Mouse (Mus musculus): Measurements from ENCODE around the gene Asap2. TPM values are rescaled to one million over a fixed set of nuclear protein-coding genes. Genes with fewer than 3 reads are reported as not detected.

Gene Asap2
- polyA plus RNA-seq, 1 experiment from 2014 or later = 6.1 TPM

DNA sequence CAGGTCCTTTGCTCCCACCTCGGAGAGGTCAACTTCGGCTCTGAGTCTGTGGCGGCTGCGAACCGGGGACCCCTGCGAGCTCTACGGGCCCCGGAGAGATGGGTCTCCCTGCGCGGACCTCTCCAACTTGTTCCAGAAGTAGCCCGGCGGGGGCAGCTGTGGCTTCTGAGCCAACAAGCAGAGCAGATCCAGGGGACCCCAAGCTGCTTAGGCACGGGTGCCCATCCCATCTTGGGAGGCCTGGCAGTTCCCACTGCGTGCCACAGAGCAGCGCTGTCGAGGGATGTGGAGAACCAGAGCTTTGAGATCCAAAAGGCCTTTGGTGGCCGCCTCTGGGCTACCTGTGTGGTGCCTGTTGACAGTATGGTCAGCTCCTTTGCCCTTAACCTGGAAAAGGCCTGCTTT is 122.2 kb downstream of the Asap2 start:
- ATAC-seq (replicated peaks; ENCODE audit: insufficient number of reproducible peaks, insufficient read depth, low FRiP score, low read depth) = no peak
- under 1% methylated on average over 17 of the region's 17 CpGs for WGBS

DNA sequence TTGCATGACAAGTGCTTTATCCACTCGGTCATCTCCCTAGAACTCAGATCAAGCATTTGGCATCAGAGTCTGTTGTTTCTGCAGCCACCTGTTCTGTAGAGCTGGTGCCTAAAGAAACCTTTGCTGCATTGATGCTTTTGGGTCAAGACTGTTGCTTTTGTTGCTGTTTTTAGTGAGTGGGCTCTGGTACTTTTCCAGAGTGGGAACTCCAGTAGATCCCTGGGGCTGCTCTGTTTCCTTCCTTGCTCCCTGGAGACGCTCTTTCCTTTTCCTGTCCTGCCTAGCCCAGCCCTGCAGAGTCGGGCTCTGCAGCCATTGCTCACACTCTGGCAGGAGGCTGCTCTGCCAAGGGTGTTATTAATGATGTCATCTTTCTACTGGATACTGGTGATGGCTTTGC is 129.2 kb downstream of the Asap2 start:
- WGBS = 48% methylated on average over 3 of the region's 3 CpGs
- Histone ChIP-seq H3K4me2 (no peak overlapping the region), H3K27me3 (no peaks in the 10 kb centered on the region), H3K4me3 (no peak overlapping the region), H3K9me3 (replicated peaks) (no peaks in the 10 kb centered on the region), H3K36me3 (no peaks in the 10 kb centered on the region), H3K27ac (peak overlapping the region; percentile 6; the same call in 1 of the 2 replicates), H3K4me1 (replicated peaks) (peaks cover 10% of the 10 kb centered on the region), H3K9ac (no peak overlapping the region)
- ATAC-seq (replicated peaks; ENCODE audit: insufficient number of reproducible peaks, insufficient read depth, low FRiP score, low read depth) = 0 out of 2 replicates have a peak, but pooled peaks have one; percentile 35

More for the DNA sequence above, 122.2 kb downstream of the Asap2 start:
- no peaks in the 10 kb centered on the region for H3K27me3 ChIP-seq
- H3K4me3 ChIP-seq = peak overlapping the region; percentile 90
- H3K9ac ChIP-seq = peak overlapping the region; percentile 80
- peaks cover 6% of the 10 kb centered on the region; the same call in 1 of the 2 replicates for H3K4me1 ChIP-seq (replicated peaks)
- H3K27ac ChIP-seq = peak overlapping the region; percentile 75
- H3K36me3 ChIP-seq = no peaks in the 10 kb centered on the region
- H3K4me2 ChIP-seq = peak overlapping the region; percentile 79
- H3K9me3 ChIP-seq (replicated peaks) = no peaks in the 10 kb centered on the region

DNA sequence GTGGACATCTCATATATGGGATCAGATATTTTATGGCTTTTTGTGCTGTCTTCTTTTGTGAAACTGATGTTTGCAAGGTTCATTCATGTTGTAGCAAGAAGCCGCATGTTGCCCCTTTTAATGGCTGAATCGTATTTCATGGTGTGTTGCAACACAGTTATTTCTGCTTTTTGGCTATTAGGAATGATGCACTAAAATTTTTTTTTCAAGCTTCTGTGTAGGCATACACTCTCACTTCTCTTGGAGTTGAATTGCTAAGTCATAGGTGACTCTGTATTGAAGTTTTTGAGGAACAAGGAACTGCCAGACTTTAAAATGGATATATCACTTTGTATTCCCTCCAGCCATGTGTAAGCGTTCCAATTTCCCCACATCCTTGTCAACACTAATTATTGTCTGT is 132.6 kb downstream of the Asap2 start:
- Histone ChIP-seq H3K27me3 (no peaks in the 10 kb centered on the region), H3K4me1 (replicated peaks) (peaks cover 19% of the 10 kb centered on the region), H3K9me3 (replicated peaks) (no peaks in the 10 kb centered on the region), H3K4me2 (no peak overlapping the region), H3K4me3 (no peak overlapping the region), H3K9ac (no peak overlapping the region), H3K36me3 (no peaks in the 10 kb centered on the region), H3K27ac (no peak overlapping the region)
- ATAC-seq (replicated peaks; ENCODE audit: insufficient number of reproducible peaks, insufficient read depth, low FRiP score, low read depth) = no peak
- 77% methylated on average over 3 of the region's 3 CpGs for WGBS

DNA sequence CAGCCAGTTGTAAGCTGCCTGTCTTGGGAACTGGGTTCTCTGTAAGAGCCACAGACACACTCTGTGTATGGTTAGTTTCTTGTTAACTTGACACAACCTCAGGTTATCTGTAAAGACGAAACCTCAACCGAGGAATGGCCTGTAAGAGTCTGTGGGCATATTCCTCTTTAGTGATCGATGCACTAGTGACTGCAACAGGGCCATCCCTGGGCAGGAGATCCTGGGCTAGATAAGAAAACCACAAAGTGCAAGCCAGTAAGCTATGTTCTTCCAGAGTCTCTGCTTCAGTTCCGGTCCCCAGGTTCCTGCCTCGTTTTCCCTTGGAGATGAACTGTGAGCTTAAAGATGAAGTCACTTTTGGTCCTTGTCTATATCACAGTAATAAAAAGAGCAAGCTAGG is 133.4 kb downstream of the Asap2 start:
- H3K9ac ChIP-seq = no peak overlapping the region
- H3K36me3 ChIP-seq = no peaks in the 10 kb centered on the region
- ATAC-seq (replicated peaks; ENCODE audit: insufficient number of reproducible peaks, insufficient read depth, low FRiP score, low read depth) = no peak
- no peaks in the 10 kb centered on the region for H3K27me3 ChIP-seq
- no peaks in the 10 kb centered on the region for H3K9me3 ChIP-seq (replicated peaks)
- H3K4me1 ChIP-seq (replicated peaks) = peaks cover 24% of the 10 kb centered on the region
- WGBS = 53% methylated on average over 5 of the region's 5 CpGs
- no peak overlapping the region for H3K4me3 ChIP-seq
- H3K27ac ChIP-seq = no peak overlapping the region
- no peak overlapping the region for H3K4me2 ChIP-seq

DNA sequence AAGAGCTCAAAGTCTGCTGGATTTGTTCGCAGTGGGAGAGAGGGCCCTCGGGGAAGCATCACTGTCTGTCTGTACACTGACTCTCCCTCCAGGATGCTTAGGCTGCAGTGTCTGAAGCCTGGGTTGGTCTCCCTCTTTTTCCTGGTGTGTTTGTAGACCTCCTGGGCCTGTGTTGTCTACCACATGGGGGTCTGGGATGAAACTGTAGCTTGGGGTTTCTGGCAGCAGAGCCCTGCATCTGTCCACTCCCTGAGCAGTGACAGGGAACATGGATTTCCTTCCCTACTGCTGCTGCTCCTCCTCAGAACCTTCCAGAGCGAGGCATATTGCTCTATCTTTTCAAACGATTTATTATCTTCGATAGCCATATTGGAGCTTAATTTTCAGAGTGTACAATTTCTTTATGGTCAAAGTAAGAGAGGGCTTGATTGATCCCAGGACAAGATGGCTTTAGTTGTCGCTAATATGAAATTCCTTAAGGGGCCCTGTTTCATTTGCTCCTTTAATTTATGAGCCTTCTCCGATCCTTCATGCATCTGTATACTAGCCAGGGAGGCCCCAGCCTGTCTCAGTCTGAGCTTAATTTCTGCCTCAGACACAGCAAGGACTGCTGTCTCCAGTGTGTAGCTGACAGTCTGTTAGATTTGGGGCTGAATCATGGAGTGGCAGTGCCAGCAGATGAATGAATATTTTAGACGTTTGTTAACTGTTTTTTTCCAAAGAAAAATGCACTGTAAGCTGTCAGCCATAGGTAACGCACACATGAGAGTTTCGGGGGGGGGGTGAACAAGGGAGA is 135.6 kb downstream of the Asap2 start:
- ATAC-seq (replicated peaks; ENCODE audit: insufficient number of reproducible peaks, insufficient read depth, low FRiP score, low read depth) = no peak
- Histone ChIP-seq H3K9ac (no peak overlapping the region), H3K4me1 (replicated peaks) (peaks cover 32% of the 10 kb centered on the region), H3K9me3 (replicated peaks) (no peaks in the 10 kb centered on the region), H3K36me3 (no peaks in the 10 kb centered on the region), H3K27ac (no peak overlapping the region), H3K4me2 (no peak overlapping the region), H3K27me3 (no peaks in the 10 kb centered on the region), H3K4me3 (no peak overlapping the region)
- WGBS = 67% methylated on average over 10 of the region's 10 CpGs

DNA sequence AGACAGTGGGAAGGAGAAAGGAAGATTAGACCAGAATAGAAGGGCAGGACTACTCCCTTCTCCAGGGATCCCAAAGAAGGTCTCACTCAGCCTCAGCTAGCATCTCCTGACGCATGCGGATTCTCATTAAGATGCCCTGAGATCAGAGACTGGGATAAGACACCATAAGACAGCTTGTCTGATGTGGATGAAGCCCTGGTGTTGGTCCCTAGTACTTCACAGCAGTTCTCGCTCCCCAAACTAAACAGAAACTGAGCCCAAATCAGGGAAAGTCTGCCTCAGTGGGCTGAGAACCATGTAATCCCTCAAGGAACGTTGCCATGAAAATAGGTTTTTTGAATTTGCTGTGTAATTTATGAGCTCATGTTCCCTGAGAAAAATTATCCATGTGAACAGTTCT is 136.3 kb downstream of the Asap2 start:
- Histone ChIP-seq H3K27ac (no peak overlapping the region), H3K27me3 (no peaks in the 10 kb centered on the region), H3K4me3 (no peak overlapping the region), H3K9me3 (replicated peaks) (no peaks in the 10 kb centered on the region), H3K4me1 (replicated peaks) (peaks cover 37% of the 10 kb centered on the region), H3K36me3 (no peaks in the 10 kb centered on the region), H3K9ac (no peak overlapping the region), H3K4me2 (no peak overlapping the region)
- WGBS = 83% methylated on average over 4 of the region's 4 CpGs
- ATAC-seq (replicated peaks; ENCODE audit: insufficient number of reproducible peaks, insufficient read depth, low FRiP score, low read depth) = no peak

DNA sequence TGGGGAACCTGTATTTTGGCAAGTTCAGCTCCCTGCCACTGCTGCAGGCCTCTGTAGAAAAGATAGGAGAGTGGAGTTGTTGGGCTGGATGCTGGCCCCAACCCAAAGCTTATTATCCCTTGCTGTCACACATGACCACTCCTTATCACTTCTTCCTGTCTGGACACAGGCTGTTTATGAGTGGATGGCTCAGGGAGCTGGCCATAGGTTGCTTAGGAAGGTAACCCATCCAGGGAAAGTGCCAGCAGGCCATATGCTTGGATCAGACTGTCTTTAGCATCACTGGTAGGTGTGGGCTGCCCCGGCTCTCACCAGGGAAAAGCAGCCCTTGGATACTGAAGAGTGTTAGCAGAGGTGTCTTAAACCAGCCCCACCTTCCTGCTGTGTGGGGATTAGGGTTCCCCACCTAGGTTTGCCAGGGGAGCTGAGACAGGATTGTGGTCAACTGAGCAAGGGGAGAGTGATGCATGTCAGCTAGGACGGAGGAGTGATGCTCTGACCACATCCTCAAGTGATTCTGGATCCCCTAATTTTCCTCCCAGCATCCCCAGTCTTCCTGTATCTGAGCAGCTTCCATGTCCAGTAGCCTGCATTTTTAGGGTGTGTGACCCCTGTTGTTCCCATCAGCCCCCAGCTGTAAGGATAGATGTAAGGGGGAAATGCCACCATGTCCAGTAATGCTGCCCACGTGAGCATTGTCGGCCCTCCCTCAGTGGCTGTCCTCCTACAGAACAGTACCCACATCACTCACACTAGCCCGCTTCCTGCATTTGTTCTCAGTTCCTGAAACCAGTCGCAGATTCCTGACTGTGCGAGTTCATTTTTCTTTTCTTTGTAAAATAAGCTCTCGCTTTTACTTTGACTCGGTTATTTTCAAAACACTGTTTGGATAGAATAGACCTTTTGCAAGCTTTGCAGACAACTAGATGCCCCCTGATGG is 138.9 kb downstream of the Asap2 start:
- peak; percentile 26; the same call in 1 of the 2 replicates for ATAC-seq (replicated peaks; ENCODE audit: insufficient number of reproducible peaks, insufficient read depth, low FRiP score, low read depth)
- Histone ChIP-seq H3K4me3 (no peak overlapping the region), H3K36me3 (no peaks in the 10 kb centered on the region), H3K9me3 (replicated peaks) (no peaks in the 10 kb centered on the region), H3K9ac (no peak overlapping the region), H3K27ac (peak overlapping the region; percentile 55), H3K4me2 (no peak overlapping the region), H3K4me1 (replicated peaks) (peaks cover 63% of the 10 kb centered on the region), H3K27me3 (no peaks in the 10 kb centered on the region)
- WGBS = 73% methylated on average over 9 of the region's 9 CpGs

DNA sequence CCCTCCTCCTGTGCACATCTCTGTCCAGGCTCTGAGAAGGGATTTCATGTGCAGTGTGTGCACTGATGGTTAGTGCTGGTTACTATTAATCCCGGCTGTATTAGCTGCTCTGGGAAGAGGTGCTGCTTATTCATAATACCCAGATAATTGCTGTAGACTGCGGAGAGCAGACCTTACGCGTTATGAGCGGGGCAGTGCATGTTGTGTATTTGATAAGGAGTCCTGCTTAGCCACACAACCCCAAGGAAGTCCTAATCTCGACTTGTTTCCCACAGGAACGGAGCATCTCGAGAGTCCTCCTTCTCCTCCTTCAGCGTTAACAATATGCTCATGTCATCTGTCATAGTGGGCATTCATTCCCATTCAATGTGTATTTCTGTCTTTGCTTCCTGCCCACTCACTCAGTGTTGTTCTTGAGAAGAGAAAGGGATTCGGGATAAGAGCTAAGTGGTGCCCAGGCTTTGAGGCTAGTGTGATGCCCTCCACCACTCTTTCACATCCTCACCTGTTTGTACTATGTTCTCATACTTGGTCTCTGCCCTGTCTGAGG is 140.1 kb downstream of the Asap2 start:
- peaks cover 70% of the 10 kb centered on the region for H3K4me1 ChIP-seq (replicated peaks)
- WGBS = 64% methylated on average over 10 of the region's 10 CpGs
- H3K4me2 ChIP-seq = no peak overlapping the region

DNA sequence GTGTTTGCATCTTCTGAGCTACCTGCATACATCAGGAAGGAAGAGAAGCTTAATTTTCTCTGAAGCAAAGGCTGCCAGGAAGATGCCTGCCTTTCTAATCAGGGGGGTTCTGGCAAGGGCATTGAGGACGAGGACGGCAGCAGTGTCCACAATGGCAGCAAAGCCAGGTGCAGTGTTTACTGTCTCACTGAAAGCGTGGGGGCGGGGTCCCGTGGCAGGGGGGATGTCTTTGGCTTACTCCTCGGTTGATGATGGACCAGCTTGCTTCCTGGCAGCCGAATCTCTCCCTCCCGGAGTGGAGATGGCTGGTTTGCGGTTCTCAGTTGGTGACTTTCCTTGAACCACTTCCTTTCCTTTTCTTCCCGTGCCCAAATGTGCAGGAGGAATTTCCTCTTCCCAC is 142.3 kb downstream of the Asap2 start:
- H3K27me3 ChIP-seq = no peaks in the 10 kb centered on the region
- H3K4me1 ChIP-seq (replicated peaks) = peaks cover 80% of the 10 kb centered on the region
- H3K36me3 ChIP-seq = no peaks in the 10 kb centered on the region
- H3K9me3 ChIP-seq (replicated peaks) = no peaks in the 10 kb centered on the region
- 21% methylated on average over 10 of the region's 10 CpGs for WGBS
- H3K9ac ChIP-seq = 0 out of 2 replicates have a peak overlapping the region, but pooled peaks have one; percentile 7
- peak overlapping the region; percentile 67 for H3K27ac ChIP-seq
- no peak for ATAC-seq (replicated peaks; ENCODE audit: insufficient number of reproducible peaks, insufficient read depth, low FRiP score, low read depth)
- peak overlapping the region; percentile 39 for H3K4me2 ChIP-seq
- H3K4me3 ChIP-seq = no peak overlapping the region

More for the DNA sequence above, 140.1 kb downstream of the Asap2 start:
- no peak overlapping the region for H3K4me3 ChIP-seq
- no peak for ATAC-seq (replicated peaks; ENCODE audit: insufficient number of reproducible peaks, insufficient read depth, low FRiP score, low read depth)
- no peak overlapping the region for H3K9ac ChIP-seq
- no peaks in the 10 kb centered on the region for H3K27me3 ChIP-seq
- H3K27ac ChIP-seq = peak overlapping the region; percentile 55; the same call in 1 of the 2 replicates
- no peaks in the 10 kb centered on the region for H3K9me3 ChIP-seq (replicated peaks)
- H3K36me3 ChIP-seq = no peaks in the 10 kb centered on the region

DNA sequence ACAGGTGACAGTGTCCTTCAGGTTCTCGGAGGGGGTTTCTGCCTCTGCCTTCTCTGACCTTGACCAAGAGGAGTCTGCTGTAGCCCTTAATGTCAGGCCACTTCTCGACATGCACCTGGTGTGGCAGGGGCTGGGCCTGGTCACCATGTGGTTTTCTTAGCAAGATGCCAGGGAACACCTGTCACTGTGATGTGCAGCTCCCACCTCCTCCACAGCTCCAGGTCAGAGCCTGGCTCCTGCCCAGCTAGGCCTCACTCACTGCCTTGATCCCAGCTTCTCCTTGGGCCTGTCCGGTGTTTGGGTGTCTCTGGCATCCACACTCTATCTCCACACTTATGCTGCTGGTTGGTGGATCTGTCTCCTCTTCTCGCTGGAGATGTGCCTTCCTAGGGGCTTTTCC is 142.8 kb downstream of the Asap2 start:
- H3K9ac ChIP-seq = no peak overlapping the region
- no peaks in the 10 kb centered on the region for H3K36me3 ChIP-seq
- no peak for ATAC-seq (replicated peaks; ENCODE audit: insufficient number of reproducible peaks, insufficient read depth, low FRiP score, low read depth)
- peaks cover 76% of the 10 kb centered on the region for H3K4me1 ChIP-seq (replicated peaks)
- no peaks in the 10 kb centered on the region for H3K27me3 ChIP-seq
- H3K27ac ChIP-seq = peak overlapping the region; percentile 67
- H3K9me3 ChIP-seq (replicated peaks) = no peaks in the 10 kb centered on the region
- no peak overlapping the region for H3K4me2 ChIP-seq
- H3K4me3 ChIP-seq = no peak overlapping the region
- 51% methylated on average over 4 of the region's 4 CpGs for WGBS
